Mouse (Mus musculus) ovary, postnatal 36 days (tissue): ENCODE measurements around the gene Epn3.

ENCODE experiments used
- DNase-seq: peaks from one replicate; pipeline ENCODE4 v3.0.0; 2022; ENCODE audit warnings: low spot score, mixed read lengths

Epn3 gene

GRCm38 (mm10) chr11:94471740-94472584, 27.8 kb downstream of the Epn3 start:
- no peak for DNase-seq

GRCm38 (mm10) chr11:94470391-94470790, 29.4 kb downstream of the Epn3 start:
- DNase-seq: no peak

- no peak for DNase-seq
Measured at GRCm38 (mm10) chr11:94469136-94470064, 30.4 kb downstream of the Epn3 start.

GRCm38 (mm10) chr11:94468582-94469064, 31.2 kb downstream of the Epn3 start:
- DNase-seq: no peak

GRCm38 (mm10) chr11:94466333-94466855, 33.4 kb downstream of the Epn3 start:
- no peak for DNase-seq

GRCm38 (mm10) chr11:94464170-94464569, 35.6 kb downstream of the Epn3 start:
- no peak for DNase-seq

- DNase-seq: no peak
Measured at GRCm38 (mm10) chr11:94461856-94462255, 37.9 kb downstream of the Epn3 start.

GRCm38 (mm10) chr11:94457001-94457400, 42.8 kb downstream of the Epn3 start:
- DNase-seq: no peak

GRCm38 (mm10) chr11:94456347-94456746, 43.4 kb downstream of the Epn3 start:
- DNase-seq: no peak

- DNase-seq: no peak
Measured at GRCm38 (mm10) chr11:94455161-94455820, 44.5 kb downstream of the Epn3 start.

GRCm38 (mm10) chr11:94454756-94455155, 45.0 kb downstream of the Epn3 start:
- no peak for DNase-seq

- DNase-seq: no peak
Measured at GRCm38 (mm10) chr11:94451091-94451773, 48.5 kb downstream of the Epn3 start.

- no peak for DNase-seq
Measured at GRCm38 (mm10) chr11:94449886-94450285, 49.9 kb downstream of the Epn3 start.

GRCm38 (mm10) chr11:94449239-94449638, 50.5 kb downstream of the Epn3 start:
- DNase-seq: no peak

GRCm38 (mm10) chr11:94447017-94447416, 52.8 kb downstream of the Epn3 start:
- no peak for DNase-seq

- no peak for DNase-seq
Measured at GRCm38 (mm10) chr11:94445300-94445699, 54.5 kb downstream of the Epn3 start.

- DNase-seq: no peak
Measured at GRCm38 (mm10) chr11:94444829-94445228, 54.9 kb downstream of the Epn3 start.

GRCm38 (mm10) chr11:94441752-94442151, 58.0 kb downstream of the Epn3 start:
- DNase-seq: no peak

GRCm38 (mm10) chr11:94441122-94441521, 58.7 kb downstream of the Epn3 start:
- no peak for DNase-seq

GRCm38 (mm10) chr11:94440421-94440820, 59.4 kb downstream of the Epn3 start:
- no peak for DNase-seq
